Mouse (Mus musculus): ENCODE measurements at regions not wholly inside any gene's neighbourhood (a gene's known extent, or its start where the extent isn't known, plus 50 kb on each side); places are given as distances from the start of the nearest gene placed in this dataset. TPM values are rescaled to one million over a fixed set of nuclear protein-coding genes. Genes with fewer than 3 reads are reported as not detected.
A peak's percentile ranks its signal among the peaks of the same experiment; 100 is the strongest.

DNA sequence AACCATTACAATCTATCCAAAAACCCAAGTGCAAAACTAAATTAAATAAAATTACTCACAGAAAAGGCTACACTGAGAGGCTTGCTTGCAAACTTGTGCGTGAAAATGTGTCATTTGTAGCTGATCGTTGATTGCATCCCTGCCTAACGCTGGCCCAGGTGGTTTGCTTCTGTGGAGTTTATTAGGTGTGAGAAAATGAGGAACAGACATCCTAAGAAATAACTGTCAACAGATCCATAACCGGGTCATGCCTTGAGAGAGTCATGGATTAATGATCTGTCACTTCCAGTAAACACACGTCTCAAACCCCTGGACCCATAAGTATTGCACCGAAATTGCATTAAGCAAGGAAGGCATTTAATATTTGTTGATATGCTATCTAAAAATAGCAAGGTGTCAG, 73.4 kb upstream of the Tmem18 start:
- Histone ChIP-seq H3K36me3 (no peaks in the 10 kb centered on the region), H3K27me3 (no peaks in the 10 kb centered on the region), H3K4me3 (no peak overlapping the region), H3K4me2 (replicated peaks) (no peak overlapping the region), H3K4me1 (no peaks in the 10 kb centered on the region), H3K9ac (replicated peaks) (no peak overlapping the region), H3K9me3 (no peaks in the 10 kb centered on the region), H3K27ac (replicated peaks) (no peak overlapping the region)
- no peak for ATAC-seq (replicated peaks)
- WGBS, result 86% methylated on average over 6 of the region's 6 CpGs

- Histone ChIP-seq H3K27me3 (no peaks in the 10 kb centered on the region), H3K9ac (replicated peaks) (no peak overlapping the region), H3K4me1 (0 out of 2 replicates have a peak, but pooled peaks cover 3% of the 10 kb centered on the region), H3K4me2 (replicated peaks) (no peak overlapping the region), H3K27ac (replicated peaks) (0 out of 2 replicates have a peak overlapping the region, but pooled peaks have one; percentile 15), H3K4me3 (no peak overlapping the region), H3K9me3 (no peaks in the 10 kb centered on the region), H3K36me3 (no peaks in the 10 kb centered on the region)
- no peak for ATAC-seq (replicated peaks)
- WGBS, result 44% methylated on average over 5 of the region's 5 CpGs
Observed at GRCm38 (mm10) chr12:30483370-30483769, 100.9 kb upstream of the Tmem18 start.

GRCm38 (mm10) chr12:30473473-30473815, 100.3 kb upstream of the Sntg2 start:
- H3K27me3 ChIP-seq, result no peaks in the 10 kb centered on the region
- H3K4me3 ChIP-seq, result no peak overlapping the region
- H3K4me1 ChIP-seq, result no peaks in the 10 kb centered on the region
- no peak overlapping the region for H3K9ac ChIP-seq (replicated peaks)
- WGBS, result 71% methylated on average over 4 of the region's 4 CpGs
- no peaks in the 10 kb centered on the region for H3K9me3 ChIP-seq
- H3K4me2 ChIP-seq (replicated peaks), result no peak overlapping the region
- H3K27ac ChIP-seq (replicated peaks), result no peak overlapping the region
- no peaks in the 10 kb centered on the region for H3K36me3 ChIP-seq
- no peak for ATAC-seq (replicated peaks)

GRCm38 (mm10) chr12:30472743-30473472, 99.7 kb upstream of the Sntg2 start:
- H3K4me3 ChIP-seq, result no peak overlapping the region
- H3K9ac ChIP-seq (replicated peaks), result no peak overlapping the region
- no peak overlapping the region for H3K27ac ChIP-seq (replicated peaks)
- 72% methylated on average over 10 of the region's 10 CpGs for WGBS
- H3K36me3 ChIP-seq, result no peaks in the 10 kb centered on the region
- no peaks in the 10 kb centered on the region for H3K4me1 ChIP-seq
- H3K4me2 ChIP-seq (replicated peaks), result no peak overlapping the region
- no peak for ATAC-seq (replicated peaks)
- H3K27me3 ChIP-seq, result no peaks in the 10 kb centered on the region
- H3K9me3 ChIP-seq, result no peaks in the 10 kb centered on the region

DNA sequence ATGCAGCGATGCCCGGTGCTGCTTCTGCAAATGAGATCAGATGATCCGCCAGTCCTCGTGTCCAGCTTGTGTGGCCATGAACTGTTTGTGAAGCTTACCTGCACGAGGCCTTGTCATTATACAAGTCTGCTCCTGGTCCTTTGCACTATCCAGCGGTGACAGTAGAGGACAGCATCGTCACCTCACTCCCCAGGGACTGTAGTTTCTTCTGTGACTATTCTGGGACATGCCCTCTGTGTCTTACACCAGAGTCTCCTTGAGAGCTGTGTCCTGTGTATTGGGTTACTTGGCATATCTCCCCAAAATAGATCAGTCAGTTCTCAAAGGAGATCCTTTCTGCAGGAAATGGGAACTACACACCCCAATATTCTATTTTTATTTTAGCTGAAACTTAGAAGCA, 94.0 kb upstream of the Sntg2 start:
- Histone ChIP-seq H3K27ac (replicated peaks) (no peak overlapping the region), H3K27me3 (no peaks in the 10 kb centered on the region), H3K4me2 (replicated peaks) (no peak overlapping the region), H3K9me3 (no peaks in the 10 kb centered on the region), H3K4me1 (no peaks in the 10 kb centered on the region), H3K9ac (replicated peaks) (no peak overlapping the region), H3K36me3 (no peaks in the 10 kb centered on the region), H3K4me3 (no peak overlapping the region)
- WGBS, result 80% methylated on average over 7 of the region's 7 CpGs
- no peak for ATAC-seq (replicated peaks)

GRCm38 (mm10) chr12:30450614-30451013, 77.4 kb upstream of the Sntg2 start:
- Histone ChIP-seq H3K4me1 (no peaks in the 10 kb centered on the region), H3K9me3 (no peaks in the 10 kb centered on the region), H3K27me3 (no peaks in the 10 kb centered on the region), H3K27ac (replicated peaks) (no peak overlapping the region), H3K36me3 (no peaks in the 10 kb centered on the region), H3K4me3 (no peak overlapping the region), H3K9ac (replicated peaks) (no peak overlapping the region), H3K4me2 (replicated peaks) (no peak overlapping the region)
- no peak for ATAC-seq (replicated peaks)

GRCm38 (mm10) chr12:30434892-30435291, 61.7 kb upstream of the Sntg2 start:
- Histone ChIP-seq H3K27ac (replicated peaks) (no peak overlapping the region), H3K27me3 (no peaks in the 10 kb centered on the region), H3K36me3 (no peaks in the 10 kb centered on the region), H3K4me3 (no peak overlapping the region), H3K9me3 (no peaks in the 10 kb centered on the region), H3K4me1 (no peaks in the 10 kb centered on the region), H3K4me2 (replicated peaks) (no peak overlapping the region), H3K9ac (replicated peaks) (no peak overlapping the region)
- WGBS, result 74% methylated on average over 8 of the region's 8 CpGs
- ATAC-seq (replicated peaks), result no peak

GRCm38 (mm10) chr12:30432861-30433260, 59.7 kb upstream of the Sntg2 start:
- no peaks in the 10 kb centered on the region for H3K27me3 ChIP-seq
- no peak overlapping the region for H3K4me2 ChIP-seq (replicated peaks)
- ATAC-seq (replicated peaks), result no peak
- no peaks in the 10 kb centered on the region for H3K4me1 ChIP-seq
- no peak overlapping the region for H3K4me3 ChIP-seq
- no peak overlapping the region for H3K9ac ChIP-seq (replicated peaks)
- no peaks in the 10 kb centered on the region for H3K9me3 ChIP-seq
- no peak overlapping the region for H3K27ac ChIP-seq (replicated peaks)
- H3K36me3 ChIP-seq, result no peaks in the 10 kb centered on the region
- WGBS, result 86% methylated on average over 5 of the region's 5 CpGs

GRCm38 (mm10) chr12:30430641-30431040, 57.5 kb upstream of the Sntg2 start:
- H3K4me1 ChIP-seq, result no peaks in the 10 kb centered on the region
- no peaks in the 10 kb centered on the region for H3K9me3 ChIP-seq
- no peak overlapping the region for H3K27ac ChIP-seq (replicated peaks)
- no peak overlapping the region for H3K4me3 ChIP-seq
- H3K27me3 ChIP-seq, result no peaks in the 10 kb centered on the region
- WGBS, result 86% methylated on average over 3 of the region's 3 CpGs
- H3K36me3 ChIP-seq, result no peaks in the 10 kb centered on the region
- no peak for ATAC-seq (replicated peaks)
- no peak overlapping the region for H3K4me2 ChIP-seq (replicated peaks)
- no peak overlapping the region for H3K9ac ChIP-seq (replicated peaks)

DNA sequence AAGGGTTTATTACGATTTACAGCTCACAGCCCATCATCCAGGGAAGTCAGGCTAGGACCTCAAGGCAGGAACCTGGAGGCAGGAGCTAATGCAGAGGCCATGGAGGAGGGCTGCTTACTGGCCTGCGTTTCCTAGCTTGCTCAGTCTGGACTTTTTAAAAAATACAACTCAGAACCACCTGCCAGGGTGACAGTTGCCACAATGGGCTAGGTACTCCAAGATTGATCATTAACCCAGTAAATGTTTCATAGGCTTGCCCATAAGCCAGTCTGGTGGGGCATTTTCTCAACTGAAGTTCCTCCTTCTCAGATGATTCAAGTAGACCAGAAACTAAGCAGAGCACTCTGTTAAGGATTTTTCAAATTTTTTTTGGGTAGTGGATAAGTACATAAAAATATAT, 52.1 kb upstream of the Sntg2 start:
- no peaks in the 10 kb centered on the region for H3K9me3 ChIP-seq
- no peak overlapping the region for H3K4me3 ChIP-seq
- no peaks in the 10 kb centered on the region for H3K4me1 ChIP-seq
- no peaks in the 10 kb centered on the region for H3K36me3 ChIP-seq
- ATAC-seq (replicated peaks), result no peak
- no peak overlapping the region for H3K27ac ChIP-seq (replicated peaks)
- no peaks in the 10 kb centered on the region for H3K27me3 ChIP-seq
- no peak overlapping the region for H3K4me2 ChIP-seq (replicated peaks)
- 73% methylated on average over 2 of the region's 2 CpGs for WGBS
- H3K9ac ChIP-seq (replicated peaks), result no peak overlapping the region

Small RNA genes in the stretch of these regions (microRNA-seq; reads per million reads assigned to microRNA genes)
- not detected for gene Gm25865

All from forebrain, embryonic 15.5 days (tissue).